Mouse (Mus musculus): ENCODE measurements at regions not wholly inside any gene's neighbourhood (a gene's known extent, or its start where the extent isn't known, plus 50 kb on each side); places are given as distances from the start of the nearest gene placed in this dataset.

DNA sequence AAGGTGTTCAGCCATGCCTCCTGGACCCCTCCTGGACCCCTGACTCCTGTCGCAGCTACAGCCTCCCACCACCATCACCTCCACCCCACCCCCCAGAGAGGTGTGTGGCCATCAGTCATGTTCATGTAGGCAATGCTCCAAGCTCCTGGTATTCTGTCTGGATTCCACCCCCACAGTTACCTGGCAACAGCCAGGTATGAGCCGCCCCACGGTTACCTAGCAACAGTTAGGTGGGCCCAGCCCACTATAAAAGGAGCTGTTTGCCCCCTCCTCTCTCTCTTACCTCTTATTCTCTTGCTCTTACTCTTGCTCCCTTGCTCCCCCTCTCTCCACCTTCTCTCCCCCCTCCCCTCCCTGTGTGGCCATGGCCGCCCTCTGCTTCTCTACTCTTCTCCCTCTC lies 106.5 kb downstream of the Cenpf start:
- no peak for TF ChIP-seq TAL1 (IDR thresholded peaks at IDR 0.05; ENCODE audit: low read length)
- TF ChIP-seq GATA1 (IDR thresholded peaks at IDR 0.05; ENCODE audit: low read length): no peak
